Mouse (Mus musculus): ENCODE data around the gene Llgl2.

GRCm38 (mm10) chr11:115869393-115869792, 45.5 kb downstream of the Llgl2 start:
- no peak for TF ChIP-seq CTCF (IDR thresholded peaks at IDR 0.05; ENCODE audit: extremely low read depth, insufficient read depth, insufficient read length, insufficient replicate concordance)
- TF ChIP-seq POLR2A (IDR thresholded peaks at IDR 0.05; ENCODE audit: low read depth, low read length) = no peak
